Mouse (Mus musculus) erythroblast, embryonic 14.5 days (primary cell): ENCODE data around the gene Patj. TPM values are rescaled to one million over a fixed set of nuclear protein-coding genes. Genes with fewer than 3 reads are reported as not detected.
"Not testable (repeated sequence)": the region's sequence is repeated elsewhere in the genome, so short reads cannot be mapped to it uniquely, and the experiment has no call there.

ENCODE experiments used
- H3K27me3 ChIP-seq: 2 replicates; pipeline ENCODE4 v1.6.1; 2012; ENCODE audit warnings: inconsistent platforms; ENCODE audit not compliant: control insufficient read depth
- H3K36me3 ChIP-seq: 2 replicates; pipeline ENCODE4 v1.6.1; 2012; ENCODE audit warnings: mild to moderate bottlenecking, inconsistent platforms; ENCODE audit not compliant: control insufficient read depth
- H3K4me1 ChIP-seq: 2 replicates; pipeline ENCODE4 v1.6.1; 2012; ENCODE audit warnings: inconsistent platforms; ENCODE audit not compliant: control insufficient read depth
- H3K4me3 ChIP-seq: replicated peaks from 2 replicates; pipeline ENCODE3; 2012; ENCODE audit warnings: moderate library complexity, mild to moderate bottlenecking, inconsistent platforms
- H3K9me3 ChIP-seq: 2 replicates; pipeline ENCODE4 v1.6.1; 2012; ENCODE audit warnings: low read length, inconsistent platforms, mixed read lengths; ENCODE audit not compliant: control insufficient read depth
- GATA1 ChIP-seq: IDR thresholded peaks from 2 replicates; pipeline ENCODE4 v1.6.1; 2012; ENCODE audit warnings: low read length, inconsistent platforms, mixed read lengths
- TAL1 ChIP-seq: IDR thresholded peaks from 3 replicates; pipeline ENCODE4 v1.6.1; 2012; ENCODE audit warnings: low read length, inconsistent platforms, mixed read lengths
- polyA plus RNA-seq: library from polyadenylated mRNA; stranded (reverse); fragments of >175 nt; gene quantifications from 2 replicates; pipeline ENCODE4 v1.2.3, GENCODE M21; 2012

Gene Patj
- polyA plus RNA-seq, 1 experiment: not detected

DNA sequence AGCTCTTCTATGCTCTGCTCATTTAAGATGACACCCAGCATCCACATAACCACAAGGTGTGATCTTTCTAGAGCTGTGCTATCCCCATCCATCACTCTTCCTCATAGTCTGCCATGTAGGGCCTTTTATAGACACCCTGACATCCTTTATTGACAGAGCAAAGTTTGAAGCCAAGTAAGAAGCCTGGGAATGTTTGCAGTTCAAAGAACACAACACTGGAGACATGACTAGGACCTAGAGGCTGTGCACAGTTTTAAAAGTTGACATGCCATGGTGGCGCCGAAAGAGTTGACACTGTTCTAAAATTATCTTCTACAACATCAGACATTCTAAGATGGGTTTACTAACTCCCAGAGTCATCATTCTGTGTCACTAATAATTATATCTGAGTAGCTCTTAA is 214.9 kb downstream of the Patj start:
- no peak for TF ChIP-seq TAL1
- no peak for TF ChIP-seq GATA1
- Histone ChIP-seq H3K27me3 (no peaks in the 10 kb centered on the region), H3K9me3 (no peaks in the 10 kb centered on the region), H3K4me3 (no peak overlapping the region), H3K4me1 (no peaks in the 10 kb centered on the region), H3K36me3 (no peaks in the 10 kb centered on the region)

- no peaks in the 10 kb centered on the region for H3K9me3 ChIP-seq
- no peaks in the 10 kb centered on the region for H3K36me3 ChIP-seq
- no peak for TF ChIP-seq GATA1
- TF ChIP-seq TAL1: no peak
- no peak overlapping the region for H3K4me3 ChIP-seq
- H3K4me1 ChIP-seq: no peaks in the 10 kb centered on the region
- no peaks in the 10 kb centered on the region for H3K27me3 ChIP-seq
These were observed 218.8 kb downstream of the Patj start for GRCm38 (mm10) chr4:98614395-98614794.

- TF ChIP-seq GATA1 (no peak), TAL1 (no peak)
- Histone ChIP-seq H3K4me1 (no peaks in the 10 kb centered on the region), H3K36me3 (no peaks in the 10 kb centered on the region), H3K27me3 (no peaks in the 10 kb centered on the region), H3K4me3 (no peak overlapping the region), H3K9me3 (no peaks in the 10 kb centered on the region)
These were observed 223.6 kb downstream of the Patj start for GRCm38 (mm10) chr4:98619199-98619598.

- Histone ChIP-seq H3K36me3 (no peaks in the 10 kb centered on the region), H3K9me3 (no peaks in the 10 kb centered on the region), H3K4me3 (no peak overlapping the region), H3K4me1 (no peaks in the 10 kb centered on the region), H3K27me3 (no peaks in the 10 kb centered on the region)
- TF ChIP-seq GATA1: no peak
- TF ChIP-seq TAL1: no peak
These were observed 225.6 kb downstream of the Patj start for GRCm38 (mm10) chr4:98620986-98621784.

- H3K36me3 ChIP-seq: no peaks in the 10 kb centered on the region
- no peaks in the 10 kb centered on the region for H3K4me1 ChIP-seq
- H3K4me3 ChIP-seq: no peak overlapping the region
- no peaks in the 10 kb centered on the region for H3K27me3 ChIP-seq
- no peaks in the 10 kb centered on the region for H3K9me3 ChIP-seq
- TF ChIP-seq TAL1: no peak
- TF ChIP-seq GATA1: no peak
These were observed 226.6 kb downstream of the Patj start for GRCm38 (mm10) chr4:98622180-98622579.

- no peaks in the 10 kb centered on the region for H3K36me3 ChIP-seq
- TF ChIP-seq GATA1: no peak
- TF ChIP-seq TAL1: no peak
These were observed 227.6 kb downstream of the Patj start for GRCm38 (mm10) chr4:98622996-98623673.

DNA sequence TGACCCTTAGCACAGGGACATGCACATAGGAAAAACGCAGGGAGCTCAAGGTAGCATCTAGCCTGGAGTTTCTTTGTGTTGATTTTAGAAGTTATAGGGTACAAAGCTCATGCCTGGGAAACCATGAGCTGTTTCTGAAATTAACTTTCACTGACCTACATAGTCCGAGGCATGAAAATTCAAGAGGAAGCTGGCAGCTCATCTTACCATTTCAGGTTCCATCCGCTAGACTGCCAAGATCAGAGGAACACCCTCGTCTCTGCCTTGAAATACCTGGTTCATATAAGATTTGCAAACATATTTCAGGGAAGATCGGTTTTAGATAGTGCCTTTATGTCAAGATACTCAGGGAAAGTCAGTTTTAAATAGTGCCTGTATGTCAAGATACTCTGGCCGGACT is 232.7 kb downstream of the Patj start:
- Histone ChIP-seq H3K4me1 (no peaks in the 10 kb centered on the region), H3K4me3 (no peak overlapping the region), H3K36me3 (no peaks in the 10 kb centered on the region), H3K9me3 (no peaks in the 10 kb centered on the region), H3K27me3 (no peaks in the 10 kb centered on the region)
- no peak for TF ChIP-seq GATA1
- TF ChIP-seq TAL1: no peak

More at GRCm38 (mm10) chr4:98622996-98623673, 227.6 kb downstream of the Patj start:
- H3K27me3 ChIP-seq: no peaks in the 10 kb centered on the region
- no peak overlapping the region for H3K4me3 ChIP-seq
- no peaks in the 10 kb centered on the region for H3K4me1 ChIP-seq
- no peaks in the 10 kb centered on the region for H3K9me3 ChIP-seq

DNA sequence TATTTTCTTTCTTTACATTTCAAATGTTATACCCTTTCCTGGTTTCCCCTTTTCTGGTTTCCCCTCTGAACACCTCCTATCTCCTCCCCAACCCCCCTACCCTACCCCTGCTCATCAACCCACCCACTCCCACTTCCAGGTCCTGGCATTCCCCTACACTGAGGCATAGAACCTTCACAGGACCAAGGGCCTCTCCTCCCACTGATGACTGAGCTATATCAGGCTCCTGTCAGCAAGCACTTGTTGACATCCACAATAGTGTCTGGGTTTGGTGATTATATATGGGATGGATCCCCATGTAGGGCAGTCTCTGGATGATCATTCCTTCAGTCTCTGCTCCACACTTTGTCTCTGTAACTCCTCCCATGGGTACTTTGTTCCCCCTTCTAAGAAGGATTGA is 233.6 kb downstream of the Patj start:
- H3K36me3 ChIP-seq: not testable (repeated sequence)

DNA sequence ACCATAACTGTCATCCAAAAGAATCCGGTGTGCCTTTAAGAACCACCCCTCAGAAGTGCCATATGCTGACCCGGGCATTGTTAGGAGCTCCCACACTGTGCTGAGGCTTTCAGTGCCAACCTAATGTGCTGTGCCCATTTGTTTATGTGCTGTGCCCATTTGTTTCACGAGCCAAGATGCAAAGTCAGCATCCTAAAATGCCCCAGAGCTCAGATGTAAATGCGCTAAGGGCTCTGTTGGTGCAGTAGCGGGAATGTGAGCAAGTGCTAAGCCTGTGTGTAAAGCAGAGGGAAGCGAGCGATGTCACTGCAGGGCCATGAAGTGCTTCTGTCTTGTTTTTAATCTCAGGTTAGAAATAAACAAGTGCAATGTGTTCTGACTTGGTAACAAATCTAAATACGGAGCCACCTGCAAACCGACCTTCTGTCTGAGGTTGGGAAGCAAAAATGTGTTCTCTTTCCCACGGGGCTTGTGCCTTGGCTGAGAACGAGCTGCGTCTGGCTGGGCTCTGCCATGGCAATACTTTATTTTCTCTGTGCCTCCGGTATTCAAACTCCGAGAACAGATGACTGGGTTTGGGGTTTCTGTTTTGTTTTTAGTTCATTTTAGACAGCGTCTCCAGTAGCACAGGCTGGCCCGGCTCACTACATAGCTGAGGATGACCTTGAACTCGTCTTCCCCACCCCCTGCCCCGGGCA is 239.7 kb downstream of the Patj start:
- Histone ChIP-seq H3K9me3 (peaks cover 11% of the 10 kb centered on the region), H3K36me3 (no peaks in the 10 kb centered on the region), H3K4me1 (no peaks in the 10 kb centered on the region), H3K27me3 (no peaks in the 10 kb centered on the region), H3K4me3 (no peak overlapping the region)
- no peak for TF ChIP-seq TAL1
- TF ChIP-seq GATA1: no peak

More for the DNA sequence above, 233.6 kb downstream of the Patj start:
- not testable (repeated sequence) for H3K9me3 ChIP-seq, H3K4me3 ChIP-seq, H3K4me1 ChIP-seq, H3K27me3 ChIP-seq
